12 mouse cellular contexts compared by ENCODE assay signal in genomic region chr17:13659943-13660342, GRCm38 (mm10).
A peak's percentile ranks its signal among the peaks of the same experiment; 100 is the strongest.
DNase-seq lines count a peak whose midpoint lies in the region; ATAC-seq and TF ChIP-seq lines count a peak whose summit lies in the region.
"Had no signal": no experiment of that assay in that cellular context is flagged by ENCODE, and none has a peak within 500 bp of the region (broad histone marks: within the 10 kb centered on the region; RNA-seq: fewer than 3 reads in every experiment).

No protein-coding gene starts in this region.

- H3K36me3 ChIP-seq in heart, embryonic 10.5 days, result no peaks in the 10 kb centered on the region
- H3K36me3 ChIP-seq in neural tube, embryonic 13.5 days, result no peaks in the 10 kb centered on the region
- H3K36me3 ChIP-seq: liver, embryonic 15.5 days had no signal

- no peak for ATAC-seq in neural tube, embryonic 13.5 days (ENCODE audit: low read depth)
- ATAC-seq in monocyte, adult 5-6 weeks (replicated peaks; ENCODE audit: insufficient number of reproducible peaks, low FRiP score, low TSS enrichment, poor library complexity, severe bottlenecking), result peak; percentile 62

- H3K27ac ChIP-seq in heart, embryonic 10.5 days, result peak overlapping the region; percentile 83
- H3K27ac ChIP-seq in neural tube, embryonic 13.5 days (replicated peaks), result peak overlapping the region; percentile 83
- H3K27ac ChIP-seq in cortical plate, adult 2 months (ENCODE audit: insufficient read depth, low read length), result 0 out of 2 replicates have a peak overlapping the region, but pooled peaks have one; percentile 54
- H3K27ac ChIP-seq: liver, embryonic 15.5 days had no signal

- no peaks in the 10 kb centered on the region for H3K27me3 ChIP-seq in heart, embryonic 10.5 days (ENCODE audit: insufficient read depth, poor library complexity, severe bottlenecking)
- H3K27me3 ChIP-seq in neural tube, embryonic 13.5 days, result no peaks in the 10 kb centered on the region
- H3K27me3 ChIP-seq: liver, embryonic 15.5 days had no signal

- H3K4me2 ChIP-seq in neural tube, embryonic 13.5 days, result no peak overlapping the region
- H3K4me2 ChIP-seq: liver, embryonic 15.5 days had no signal

- no peaks in the 10 kb centered on the region for H3K9me3 ChIP-seq in heart, embryonic 10.5 days
- H3K9me3 ChIP-seq in neural tube, embryonic 13.5 days, result no peaks in the 10 kb centered on the region
- H3K9me3 ChIP-seq: liver, embryonic 15.5 days had no signal

- no peak overlapping the region for H3K9ac ChIP-seq in neural tube, embryonic 13.5 days
- H3K9ac ChIP-seq: liver, embryonic 15.5 days had no signal

- no peak for TF ChIP-seq CTCF in cortical plate, adult 2 months (IDR thresholded peaks at IDR 0.05; ENCODE audit: extremely low read depth, insufficient read depth, low read length)

- no peak overlapping the region for H3K4me3 ChIP-seq in heart, embryonic 10.5 days
- H3K4me3 ChIP-seq in neural tube, embryonic 13.5 days, result no peak overlapping the region
- no peak overlapping the region for H3K4me3 ChIP-seq in cortical plate, adult 2 months (ENCODE audit: insufficient read depth, low read length)
- H3K4me3 ChIP-seq: liver, embryonic 15.5 days had no signal

- 71% methylated on average over 4 of the region's 4 CpGs for WGBS in heart, embryonic 10.5 days
- WGBS in neural tube, embryonic 13.5 days, result 62% methylated on average over 4 of the region's 4 CpGs

- intact Hi-C loops in heart, postnatal 36 days (cut with DNase I), result no loop called here

- H3K4me1 ChIP-seq in heart, embryonic 10.5 days, result peaks cover 61% of the 10 kb centered on the region
- H3K4me1 ChIP-seq in neural tube, embryonic 13.5 days (replicated peaks), result peaks cover 50% of the 10 kb centered on the region
- peaks cover 2% of the 10 kb centered on the region for H3K4me1 ChIP-seq in cortical plate, adult 2 months (ENCODE audit: control insufficient read depth, insufficient read depth, low read length)

- TF ChIP-seq POLR2A in cortical plate, adult 2 months (IDR thresholded peaks at IDR 0.05; ENCODE audit: extremely low read depth, insufficient read depth, low read length), result no peak

- DNase-seq in heart, embryonic 10.5 days (ENCODE audit: low spot score), result no peak
- DNase-seq in heart, postnatal 36 days, result no peak
- no peak for DNase-seq in neural tube, embryonic 10.5 days (ENCODE audit: extremely low spot score, low spot score)
- no peak for DNase-seq in cerebellum, postnatal 4 days (ENCODE audit: low spot score in 2 of 2)
- no peak for DNase-seq in kidney, postnatal 14 days
- DNase-seq: adrenal gland, adult 8-10 months; cerebellum, adult 18-20 months; right cerebral cortex, postnatal 25 days had no signal
